Mouse (Mus musculus): Measurements from ENCODE around the gene Taar4. TPM values are rescaled to one million over a fixed set of nuclear protein-coding genes. Genes with fewer than 3 reads are reported as not detected.

Gene Taar4
- polyA plus RNA-seq (2012; ENCODE audit: insufficient read depth, insufficient read length, missing spikeins) = not detected in 2 replicates

- no peak within 1 kb of the TSS for H3K27ac ChIP-seq (replicated peaks; ENCODE audit: low read depth, low read length)
- no peak within 1 kb of the TSS for H3K4me3 ChIP-seq (ENCODE audit: insufficient read depth, low read depth, low read length)
These were observed at the start of gene Taar4 for GRCm38 (mm10) chr10:23960444-23960915. TSS of gene Taar4 (plus strand) at chr10:23960494.

GRCm38 (mm10) chr10:23920056-23920455, 40.2 kb upstream of the Taar4 start, which contains the start of gene Taar1:
TSS of gene Taar1 (plus strand) at chr10:23920356.
- H3K4me3 ChIP-seq (ENCODE audit: insufficient read depth, low read depth, low read length) = no peak within 1 kb of the TSS
- no peak within 1 kb of the TSS for H3K27ac ChIP-seq (replicated peaks; ENCODE audit: low read depth, low read length)
- H3K4me1 ChIP-seq (ENCODE audit: control insufficient read depth, insufficient read depth, insufficient read length, low read length) = no peaks in the 10 kb centered on the region

More at GRCm38 (mm10) chr10:23960444-23960915, at the start of gene Taar4:
- H3K4me1 ChIP-seq (ENCODE audit: control insufficient read depth, insufficient read depth, insufficient read length, low read length) = no peaks in the 10 kb centered on the region

- Histone ChIP-seq H3K27ac (replicated peaks; ENCODE audit: low read depth, low read length) (no peak overlapping the region), H3K4me3 (ENCODE audit: insufficient read depth, low read depth, low read length) (no peak overlapping the region), H3K4me1 (ENCODE audit: control insufficient read depth, insufficient read depth, insufficient read length, low read length) (no peaks in the 10 kb centered on the region)
These were observed 37.8 kb upstream of the Taar4 start for GRCm38 (mm10) chr10:23922468-23922867.

- Histone ChIP-seq H3K4me1 (ENCODE audit: control insufficient read depth, insufficient read depth, insufficient read length, low read length) (no peaks in the 10 kb centered on the region), H3K4me3 (ENCODE audit: insufficient read depth, low read depth, low read length) (no peak overlapping the region), H3K27ac (replicated peaks; ENCODE audit: low read depth, low read length) (no peak overlapping the region; the same call in 1 of the 2 replicates)
These were observed 36.4 kb upstream of the Taar4 start for GRCm38 (mm10) chr10:23923941-23924340.

GRCm38 (mm10) chr10:23937613-23938012, 22.7 kb upstream of the Taar4 start:
- Histone ChIP-seq H3K27ac (replicated peaks; ENCODE audit: low read depth, low read length) (no peak overlapping the region), H3K4me1 (ENCODE audit: control insufficient read depth, insufficient read depth, insufficient read length, low read length) (no peaks in the 10 kb centered on the region), H3K4me3 (ENCODE audit: insufficient read depth, low read depth, low read length) (no peak overlapping the region)

- no peak within 1 kb of the TSS for H3K4me3 ChIP-seq (ENCODE audit: insufficient read depth, low read depth, low read length)
- no peak within 1 kb of the TSS for H3K27ac ChIP-seq (replicated peaks; ENCODE audit: low read depth, low read length)
- no peaks in the 10 kb centered on the region for H3K4me1 ChIP-seq (ENCODE audit: control insufficient read depth, insufficient read depth, insufficient read length, low read length)
These were observed 22.0 kb upstream of the Taar4 start, which contains the start of gene Taar2 for GRCm38 (mm10) chr10:23938312-23938711. TSS of gene Taar2 (plus strand) at chr10:23938572.

- H3K4me3 ChIP-seq (ENCODE audit: insufficient read depth, low read depth, low read length) = no peak overlapping the region
- no peaks in the 10 kb centered on the region for H3K4me1 ChIP-seq (ENCODE audit: control insufficient read depth, insufficient read depth, insufficient read length, low read length)
- no peak overlapping the region for H3K27ac ChIP-seq (replicated peaks; ENCODE audit: low read depth, low read length)
These were observed 17.8 kb upstream of the Taar4 start for GRCm38 (mm10) chr10:23942465-23942864.

GRCm38 (mm10) chr10:23948026-23948425, 12.3 kb upstream of the Taar4 start:
- Histone ChIP-seq H3K4me3 (ENCODE audit: insufficient read depth, low read depth, low read length) (no peak overlapping the region), H3K4me1 (ENCODE audit: control insufficient read depth, insufficient read depth, insufficient read length, low read length) (no peaks in the 10 kb centered on the region), H3K27ac (replicated peaks; ENCODE audit: low read depth, low read length) (no peak overlapping the region)

GRCm38 (mm10) chr10:23949508-23950005, 10.7 kb upstream of the Taar4 start, which contains the start of gene Taar3:
TSS of gene Taar3 (plus strand) at chr10:23949558.
- H3K4me1 ChIP-seq (ENCODE audit: control insufficient read depth, insufficient read depth, insufficient read length, low read length) = no peaks in the 10 kb centered on the region
- H3K27ac ChIP-seq (replicated peaks; ENCODE audit: low read depth, low read length) = no peak within 1 kb of the TSS
- no peak within 1 kb of the TSS for H3K4me3 ChIP-seq (ENCODE audit: insufficient read depth, low read depth, low read length)

GRCm38 (mm10) chr10:23951714-23952113, 8.6 kb upstream of the Taar4 start:
- no peak overlapping the region for H3K27ac ChIP-seq (replicated peaks; ENCODE audit: low read depth, low read length)
- H3K4me1 ChIP-seq (ENCODE audit: control insufficient read depth, insufficient read depth, insufficient read length, low read length) = no peaks in the 10 kb centered on the region
- H3K4me3 ChIP-seq (ENCODE audit: insufficient read depth, low read depth, low read length) = no peak overlapping the region

GRCm38 (mm10) chr10:23959071-23959470, 1.2 kb upstream of the Taar4 start:
- Histone ChIP-seq H3K4me3 (ENCODE audit: insufficient read depth, low read depth, low read length) (no peak overlapping the region), H3K27ac (replicated peaks; ENCODE audit: low read depth, low read length) (no peak overlapping the region), H3K4me1 (ENCODE audit: control insufficient read depth, insufficient read depth, insufficient read length, low read length) (no peaks in the 10 kb centered on the region)

GRCm38 (mm10) chr10:23963444-23963843, 3.1 kb downstream of the Taar4 start:
- Histone ChIP-seq H3K4me3 (ENCODE audit: insufficient read depth, low read depth, low read length) (no peak overlapping the region), H3K27ac (replicated peaks; ENCODE audit: low read depth, low read length) (no peak overlapping the region), H3K4me1 (ENCODE audit: control insufficient read depth, insufficient read depth, insufficient read length, low read length) (no peaks in the 10 kb centered on the region)

- Histone ChIP-seq H3K27ac (replicated peaks; ENCODE audit: low read depth, low read length) (no peak overlapping the region), H3K4me1 (ENCODE audit: control insufficient read depth, insufficient read depth, insufficient read length, low read length) (no peaks in the 10 kb centered on the region), H3K4me3 (ENCODE audit: insufficient read depth, low read depth, low read length) (no peak overlapping the region)
These were observed 4.8 kb downstream of the Taar4 start for GRCm38 (mm10) chr10:23964921-23965610.

GRCm38 (mm10) chr10:23970656-23971165, 10.4 kb downstream of the Taar4 start, which contains the start of gene Taar5:
TSS of gene Taar5 (plus strand) at chr10:23970706.
- H3K4me3 ChIP-seq (ENCODE audit: insufficient read depth, low read depth, low read length) = no peak within 1 kb of the TSS
- H3K27ac ChIP-seq (replicated peaks; ENCODE audit: low read depth, low read length) = no peak within 1 kb of the TSS
- H3K4me1 ChIP-seq (ENCODE audit: control insufficient read depth, insufficient read depth, insufficient read length, low read length) = no peaks in the 10 kb centered on the region

GRCm38 (mm10) chr10:23971256-23971655, 11.0 kb downstream of the Taar4 start:
- H3K4me3 ChIP-seq (ENCODE audit: insufficient read depth, low read depth, low read length) = no peak overlapping the region
- no peak overlapping the region for H3K27ac ChIP-seq (replicated peaks; ENCODE audit: low read depth, low read length)
- no peaks in the 10 kb centered on the region for H3K4me1 ChIP-seq (ENCODE audit: control insufficient read depth, insufficient read depth, insufficient read length, low read length)
